Mouse (Mus musculus) liver, embryonic 14.5 days (tissue): Measurements from ENCODE around the gene Rnase12.

ENCODE experiments used
- CTCF ChIP-seq: IDR thresholded peaks from 2 replicates; pipeline ENCODE4 v1.5.1; 2016; ENCODE audit warnings: antibody characterized with exemption, low read depth, control low read depth
- EP300 ChIP-seq: IDR thresholded peaks from 2 replicates; pipeline ENCODE4 v1.6.1; 2016; ENCODE audit warnings: antibody characterized with exemption, low read depth

DNA sequence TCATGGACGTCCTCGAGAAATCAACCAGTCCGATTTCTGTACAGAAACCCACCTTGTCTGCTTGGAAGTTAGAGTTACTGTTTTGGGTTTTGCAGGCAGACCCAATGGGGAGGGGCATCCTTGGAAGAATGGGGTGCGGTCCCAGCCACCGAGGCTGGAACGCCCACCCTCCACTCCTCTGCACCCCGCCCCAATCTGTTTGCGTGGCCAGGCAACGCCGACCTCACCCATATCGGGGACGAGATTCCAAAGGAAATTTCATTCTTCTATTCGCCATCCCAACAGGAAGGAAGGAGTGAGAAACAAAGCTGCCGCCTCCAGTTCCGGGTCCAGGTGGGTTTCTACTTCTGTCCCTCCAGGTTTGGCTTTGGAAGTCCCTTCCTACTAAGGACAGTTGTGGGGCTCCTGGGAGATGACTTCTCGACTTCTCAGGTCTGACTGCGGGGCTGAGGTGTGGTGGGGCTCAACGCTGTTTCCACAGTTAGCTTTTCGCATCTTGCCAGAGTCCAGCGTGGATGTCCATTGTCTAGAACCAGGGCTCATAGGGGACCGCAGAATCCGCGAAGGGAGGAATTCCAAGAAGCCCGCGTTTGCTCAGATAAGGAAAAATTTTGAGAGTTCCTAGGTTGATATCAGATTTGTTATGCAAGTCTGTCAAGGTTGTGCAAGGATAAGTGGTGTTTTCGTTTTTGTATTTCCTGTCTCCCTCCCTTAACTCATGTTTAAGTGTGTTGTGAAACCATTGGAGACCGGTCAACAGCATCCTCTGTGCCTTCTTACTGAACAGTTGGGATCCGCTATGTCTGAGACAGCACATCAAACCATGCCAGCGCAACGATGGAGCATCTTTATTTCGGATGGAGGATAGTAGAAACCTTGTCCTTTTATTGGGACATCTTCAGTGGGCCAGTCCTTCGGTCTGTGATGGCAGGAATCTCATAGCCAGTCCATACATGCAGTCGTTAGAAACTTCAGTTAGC lies 33.8 kb upstream of the Rnase12 start, which contains the start of the genes Rnase4 and Ang:
- TF ChIP-seq CTCF (no peak), EP300 (no peak)
